Mouse (Mus musculus) heart, embryonic 15.5 days (tissue): Measurements from ENCODE around the gene Atp6v0d1. TPM values are rescaled to one million over a fixed set of nuclear protein-coding genes. Genes with fewer than 3 reads are reported as not detected.

Experiments
- ATAC-seq: fragments of 200-750 bp; cut with Nextera tagmentation; replicated peaks from 2 replicates; pipeline ENCODE4 v1.8.0; 2017; ENCODE audit warnings: low read depth, moderate TSS enrichment; ENCODE audit not compliant: insufficient number of reproducible peaks, insufficient read depth, low FRiP score
- H3K27ac ChIP-seq: fragments of 300-500 bp; sonication (generic); 2 replicates; pipeline ENCODE4 v1.5.1; 2015; ENCODE audit warnings: mild to moderate bottlenecking, inconsistent platforms
- H3K27me3 ChIP-seq: fragments of 300-500 bp; sonication (generic); 2 replicates; pipeline ENCODE4 v1.6.1; 2015; ENCODE audit warnings: inconsistent platforms
- H3K36me3 ChIP-seq: fragments of 300-500 bp; sonication (generic); 2 replicates; pipeline ENCODE4 v1.6.1; 2015; ENCODE audit warnings: mild to moderate bottlenecking, inconsistent platforms
- H3K4me1 ChIP-seq: fragments of 300-500 bp; sonication (generic); replicated peaks from 2 replicates; pipeline ENCODE4 v1.6.1; 2015; ENCODE audit warnings: inconsistent platforms
- H3K4me2 ChIP-seq: fragments of 300-500 bp; sonication (generic); 2 replicates; pipeline ENCODE4 v1.6.1; 2015; ENCODE audit warnings: inconsistent platforms, mild to moderate bottlenecking, moderate library complexity
- H3K4me3 ChIP-seq: fragments of 300-500 bp; sonication (generic); 2 replicates; pipeline ENCODE4 v1.5.1; 2015; ENCODE audit warnings: mild to moderate bottlenecking, inconsistent platforms
- H3K9ac ChIP-seq: fragments of 300-500 bp; sonication (generic); 2 replicates; pipeline ENCODE4 v1.6.1; 2015; ENCODE audit warnings: mild to moderate bottlenecking, inconsistent platforms
- H3K9me3 ChIP-seq: fragments of 300-500 bp; sonication (generic); replicated peaks from 2 replicates; pipeline ENCODE4 v1.6.1; 2016; ENCODE audit warnings: inconsistent platforms
- WGBS: fragments of 180-500 bp; shearing (Covaris S2); methylation state at CpG from one replicate; pipeline ENCODE4 v1.1.7; 2015; ENCODE audit warnings: mixed read lengths; 5-methylcytosine and 5-hydroxymethylcytosine counted together
- polyA plus RNA-seq: library from polyadenylated mRNA; unstranded; fragments of >200 nt; fragmentation: Nextera tagmentation; extraction: Ambion mirVana; gene quantifications from 2 replicates; pipeline ENCODE4 v1.2.1, GENCODE M21; 2015

The Atp6v0d1 gene
- polyA plus RNA-seq: 50.0 and 63.3 TPM in 2 replicates

DNA sequence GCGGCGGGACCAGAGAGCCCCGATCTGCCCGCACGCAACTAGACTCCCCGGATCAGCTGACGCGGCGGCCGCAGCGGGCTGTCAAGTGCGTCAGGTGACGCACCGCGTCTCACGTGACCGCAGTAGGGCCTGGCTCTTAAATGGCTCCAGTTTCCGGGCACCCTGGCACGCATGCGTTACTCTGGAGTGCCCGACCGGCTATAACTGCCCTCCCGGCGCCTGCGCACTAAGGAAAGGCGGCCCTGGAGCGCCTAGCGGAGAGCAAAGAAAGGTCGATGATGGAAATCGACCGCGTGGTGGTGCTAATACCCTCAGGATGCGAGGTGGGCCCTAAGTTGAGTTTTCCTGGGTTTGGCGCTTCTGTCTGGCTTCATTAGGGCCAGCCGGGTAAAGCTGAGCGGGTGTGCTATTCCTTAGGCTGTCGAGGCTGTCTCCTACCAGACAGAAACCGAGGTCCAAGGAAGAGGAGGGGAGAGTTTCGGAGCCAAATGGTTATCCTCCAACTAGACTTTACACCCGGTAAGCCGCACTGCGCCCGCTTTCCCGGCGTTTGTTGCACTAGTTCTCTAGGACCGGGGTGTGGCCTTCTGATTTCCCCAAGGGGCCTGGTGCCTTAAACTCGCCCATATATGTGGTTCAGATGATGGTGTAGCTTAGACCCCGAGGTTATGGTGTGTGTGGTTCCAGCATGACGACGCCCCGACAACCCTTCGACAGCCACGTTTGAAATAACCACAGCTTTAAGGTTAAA lies at the start of gene Atp6v0d1:
Gene Atp6v0d1, minus strand, starts transcription at position 96 of the 751 bp plus-strand sequence.
- Histone ChIP-seq H3K4me1 (peaks cover 29% of the 10 kb centered on the region), H3K9ac (peak within 1 kb of the TSS; percentile 86), H3K9me3 (no peaks in the 10 kb centered on the region), H3K27me3 (no peaks in the 10 kb centered on the region), H3K4me3 (peak within 1 kb of the TSS; percentile 87), H3K27ac (peak within 1 kb of the TSS; percentile 81), H3K4me2 (peak within 1 kb of the TSS; percentile 80), H3K36me3 (no peaks in the 10 kb centered on the region)
- ATAC-seq: peak; percentile 98
- WGBS: 3% methylated on average over 53 of the region's 53 CpGs

DNA sequence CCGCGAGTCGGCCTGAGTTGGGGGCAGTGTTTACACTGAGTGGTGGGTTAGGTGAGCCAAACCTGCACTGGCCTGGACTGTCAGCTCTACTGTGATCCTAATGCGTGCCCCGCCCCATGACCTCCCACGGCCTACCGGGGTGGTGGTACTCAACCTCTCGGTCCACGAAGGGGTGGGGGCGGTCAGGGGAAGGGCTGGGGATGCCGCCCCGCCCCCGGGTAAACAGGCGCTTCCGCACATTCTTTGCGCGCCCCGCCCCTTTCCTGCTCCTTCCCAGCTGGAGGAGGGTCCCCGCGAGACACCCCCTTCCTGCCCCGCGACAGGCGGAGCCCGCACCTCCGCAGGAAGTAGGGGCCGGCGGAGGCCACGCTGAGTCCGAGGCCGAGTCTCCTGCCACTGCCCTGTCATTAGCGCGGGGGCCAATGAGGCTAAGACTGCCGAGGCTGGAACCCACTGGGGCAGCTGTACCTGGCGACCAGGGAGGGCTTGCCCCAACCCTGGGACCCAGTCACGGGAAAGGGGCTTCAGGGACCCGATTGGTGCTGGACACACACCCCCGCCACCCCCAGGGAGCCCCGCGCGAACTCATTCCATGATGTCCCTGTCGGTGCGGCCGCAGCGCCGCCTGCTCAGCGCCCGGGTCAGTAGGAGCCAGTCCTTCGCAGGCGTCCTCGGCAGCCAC lies 48.1 kb upstream of the Atp6v0d1 start:
- Histone ChIP-seq H3K27ac (0 out of 2 replicates have a peak overlapping the region, but pooled peaks have one; percentile 54), H3K4me3 (peak overlapping the region; percentile 61), H3K4me1 (peaks cover 33% of the 10 kb centered on the region), H3K27me3 (no peaks in the 10 kb centered on the region), H3K9ac (peak overlapping the region; percentile 52), H3K36me3 (peaks cover 42% of the 10 kb centered on the region), H3K9me3 (no peaks in the 10 kb centered on the region), H3K4me2 (peak overlapping the region; percentile 81)
- 3% methylated on average over 50 of the region's 50 CpGs for WGBS
- ATAC-seq: peak; percentile 77

DNA sequence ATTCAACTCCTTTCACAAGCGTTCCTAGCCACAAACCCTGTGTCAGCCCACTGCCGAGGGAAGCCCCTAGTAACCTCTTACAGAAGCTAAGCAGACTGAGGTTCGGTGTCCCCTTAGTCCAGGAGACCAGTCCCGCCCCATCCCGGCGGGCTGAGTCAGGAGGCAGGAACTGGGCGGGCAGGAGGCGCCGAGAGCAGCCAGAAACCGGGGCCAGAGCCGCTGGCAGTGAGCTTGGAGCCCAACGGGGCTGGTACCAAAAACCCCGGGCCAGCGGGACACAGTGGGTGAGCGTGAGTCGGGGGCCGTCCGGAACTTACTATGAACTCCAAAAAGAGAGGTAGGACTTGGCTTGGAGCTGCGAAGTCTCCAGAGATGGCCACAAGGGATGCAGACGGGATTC lies 47.2 kb upstream of the Atp6v0d1 start:
- WGBS: 7% methylated on average over 20 of the region's 20 CpGs
- H3K4me2 ChIP-seq: peak overlapping the region; percentile 81
- no peaks in the 10 kb centered on the region for H3K27me3 ChIP-seq
- H3K27ac ChIP-seq: peak overlapping the region; percentile 42
- peak overlapping the region; percentile 49; the same call in 1 of the 2 replicates for H3K9ac ChIP-seq
- peaks cover 40% of the 10 kb centered on the region for H3K4me1 ChIP-seq
- peaks cover 33% of the 10 kb centered on the region for H3K36me3 ChIP-seq
- H3K4me3 ChIP-seq: peak overlapping the region; percentile 61
- no peaks in the 10 kb centered on the region for H3K9me3 ChIP-seq
- ATAC-seq: no peak

DNA sequence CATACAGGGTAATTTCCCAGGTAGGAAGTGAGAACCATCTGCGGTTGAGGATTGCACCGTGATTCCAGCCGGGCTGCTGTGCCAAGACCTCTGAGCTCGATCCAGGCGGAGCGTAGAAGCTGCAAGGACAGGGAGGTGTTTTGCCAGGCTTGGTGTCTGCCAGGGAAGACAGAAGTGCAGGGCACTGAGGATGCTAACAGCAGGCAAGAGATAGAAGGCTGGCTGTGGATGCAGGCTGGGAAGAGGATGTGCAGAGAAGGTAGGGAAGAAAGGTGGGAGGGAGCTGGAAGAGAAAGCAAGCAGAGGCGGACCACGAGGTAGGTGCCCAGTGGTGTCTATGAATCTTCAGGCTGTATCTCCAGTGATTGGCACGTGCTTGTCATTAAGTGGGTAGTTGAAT lies 46.0 kb upstream of the Atp6v0d1 start:
- ATAC-seq: no peak
- no peaks in the 10 kb centered on the region for H3K27me3 ChIP-seq
- no peak overlapping the region for H3K27ac ChIP-seq
- H3K4me2 ChIP-seq: no peak overlapping the region
- H3K9me3 ChIP-seq: no peaks in the 10 kb centered on the region
- peaks cover 21% of the 10 kb centered on the region for H3K36me3 ChIP-seq
- no peak overlapping the region for H3K4me3 ChIP-seq
- H3K4me1 ChIP-seq: peaks cover 50% of the 10 kb centered on the region
- H3K9ac ChIP-seq: no peak overlapping the region
- 84% methylated on average over 9 of the region's 9 CpGs for WGBS

DNA sequence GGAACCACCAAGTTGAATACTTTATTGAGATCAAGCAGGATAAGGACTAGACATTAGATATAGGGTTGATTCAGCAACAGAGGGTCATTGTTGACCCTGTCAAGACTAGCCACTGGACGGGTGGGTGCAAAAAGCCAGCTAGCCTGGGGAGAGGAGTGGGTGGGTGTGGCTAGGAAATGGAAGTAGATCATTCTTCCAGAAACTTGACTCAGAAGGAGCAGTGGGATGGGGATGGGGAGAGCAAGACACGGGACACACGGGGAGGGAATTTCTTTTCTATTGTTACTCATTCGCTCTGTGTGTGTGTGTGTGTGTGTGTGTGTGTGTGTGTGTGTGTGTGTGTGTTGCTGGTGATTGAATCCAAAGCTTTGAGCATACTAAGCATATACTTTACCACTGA lies 43.9 kb upstream of the Atp6v0d1 start:
- H3K27ac ChIP-seq: no peak overlapping the region
- peaks cover under 1% of the 10 kb centered on the region; the same call in 1 of the 2 replicates for H3K36me3 ChIP-seq
- no peaks in the 10 kb centered on the region for H3K9me3 ChIP-seq
- no peaks in the 10 kb centered on the region for H3K27me3 ChIP-seq
- no peak overlapping the region for H3K9ac ChIP-seq
- WGBS: 60% methylated on average over 4 of the region's 4 CpGs
- no peak overlapping the region for H3K4me3 ChIP-seq
- peaks cover 53% of the 10 kb centered on the region for H3K4me1 ChIP-seq
- no peak overlapping the region for H3K4me2 ChIP-seq
- no peak for ATAC-seq

DNA sequence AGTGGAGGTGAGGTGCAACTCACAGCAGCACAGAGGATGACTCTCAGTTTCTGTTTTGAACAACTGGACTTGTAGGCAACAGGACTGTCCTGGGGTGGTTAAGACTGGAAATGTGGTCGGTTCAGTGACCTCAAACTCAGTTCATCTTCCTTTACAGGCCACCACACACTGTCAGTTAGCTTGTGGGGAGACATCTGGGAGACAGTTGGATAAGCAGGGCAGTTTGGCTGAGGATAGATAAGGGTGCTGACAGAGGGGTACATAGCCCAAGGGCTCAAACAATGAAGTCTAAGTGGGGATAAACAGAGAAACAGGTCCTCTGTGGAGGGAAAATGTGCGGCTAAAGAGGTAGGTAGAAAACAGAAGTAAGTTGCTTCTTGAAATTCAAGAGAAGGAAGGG lies 43.5 kb upstream of the Atp6v0d1 start:
- Histone ChIP-seq H3K9ac (no peak overlapping the region), H3K4me1 (peaks cover 53% of the 10 kb centered on the region), H3K27ac (0 out of 2 replicates have a peak overlapping the region, but pooled peaks have one; percentile 10), H3K4me2 (no peak overlapping the region), H3K27me3 (no peaks in the 10 kb centered on the region), H3K9me3 (no peaks in the 10 kb centered on the region), H3K4me3 (no peak overlapping the region), H3K36me3 (no peaks in the 10 kb centered on the region)
- no peak for ATAC-seq
- 53% methylated on average over 2 of the region's 2 CpGs for WGBS

DNA sequence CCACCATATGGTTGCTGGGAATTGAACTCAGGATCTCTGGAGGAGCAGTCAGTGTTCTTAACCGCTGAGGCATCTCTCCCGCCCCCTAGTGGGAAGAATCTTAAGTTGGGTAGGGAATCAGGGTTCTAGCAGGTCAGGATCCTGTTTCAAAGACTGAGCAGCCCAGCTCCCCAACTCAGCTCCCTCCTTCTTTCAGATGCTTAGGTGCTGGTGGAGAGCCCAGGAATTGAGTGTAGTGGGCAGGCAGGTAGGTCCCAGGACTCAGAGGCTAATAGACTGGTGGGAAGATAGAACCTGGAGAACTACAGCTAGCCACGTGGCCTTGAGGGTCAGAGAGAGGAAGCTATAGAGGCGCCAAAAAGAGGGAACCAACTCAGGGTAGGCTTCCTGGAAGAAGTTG lies 41.8 kb upstream of the Atp6v0d1 start:
- no peaks in the 10 kb centered on the region for H3K9me3 ChIP-seq
- H3K27me3 ChIP-seq: no peaks in the 10 kb centered on the region
- H3K4me3 ChIP-seq: no peak overlapping the region
- H3K9ac ChIP-seq: no peak overlapping the region
- no peaks in the 10 kb centered on the region for H3K36me3 ChIP-seq
- H3K4me1 ChIP-seq: peaks cover 40% of the 10 kb centered on the region
- 37% methylated on average over 4 of the region's 4 CpGs for WGBS
- H3K4me2 ChIP-seq: no peak overlapping the region
- no peak for ATAC-seq
- no peak overlapping the region for H3K27ac ChIP-seq

DNA sequence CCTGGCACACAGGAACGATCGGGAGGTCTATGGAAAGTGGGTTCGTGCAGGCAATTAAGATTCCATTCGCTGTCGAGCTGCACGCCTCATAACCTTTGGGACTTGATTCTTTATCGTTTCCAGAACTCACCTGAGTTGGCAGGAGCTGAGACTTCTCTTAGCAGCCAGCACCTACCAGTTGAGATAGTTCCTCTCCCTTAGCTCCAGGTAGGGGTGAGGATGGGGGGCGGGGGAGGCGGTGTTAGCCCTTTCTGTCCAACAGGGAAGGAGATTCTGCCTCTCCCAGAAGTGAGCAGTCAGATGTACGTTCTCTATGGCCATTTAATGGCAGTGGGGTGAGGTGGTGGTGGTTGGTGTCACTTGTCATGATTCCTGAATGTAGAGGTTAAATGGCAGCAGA lies 41.2 kb upstream of the Atp6v0d1 start:
- no peaks in the 10 kb centered on the region for H3K27me3 ChIP-seq
- 7% methylated on average over 10 of the region's 10 CpGs for WGBS
- H3K4me3 ChIP-seq: peak overlapping the region; percentile 66
- peak overlapping the region; percentile 86 for H3K27ac ChIP-seq
- no peaks in the 10 kb centered on the region for H3K36me3 ChIP-seq
- ATAC-seq: no peak
- H3K9ac ChIP-seq: peak overlapping the region; percentile 78
- peaks cover 36% of the 10 kb centered on the region for H3K4me1 ChIP-seq
- no peaks in the 10 kb centered on the region for H3K9me3 ChIP-seq
- peak overlapping the region; percentile 92 for H3K4me2 ChIP-seq

DNA sequence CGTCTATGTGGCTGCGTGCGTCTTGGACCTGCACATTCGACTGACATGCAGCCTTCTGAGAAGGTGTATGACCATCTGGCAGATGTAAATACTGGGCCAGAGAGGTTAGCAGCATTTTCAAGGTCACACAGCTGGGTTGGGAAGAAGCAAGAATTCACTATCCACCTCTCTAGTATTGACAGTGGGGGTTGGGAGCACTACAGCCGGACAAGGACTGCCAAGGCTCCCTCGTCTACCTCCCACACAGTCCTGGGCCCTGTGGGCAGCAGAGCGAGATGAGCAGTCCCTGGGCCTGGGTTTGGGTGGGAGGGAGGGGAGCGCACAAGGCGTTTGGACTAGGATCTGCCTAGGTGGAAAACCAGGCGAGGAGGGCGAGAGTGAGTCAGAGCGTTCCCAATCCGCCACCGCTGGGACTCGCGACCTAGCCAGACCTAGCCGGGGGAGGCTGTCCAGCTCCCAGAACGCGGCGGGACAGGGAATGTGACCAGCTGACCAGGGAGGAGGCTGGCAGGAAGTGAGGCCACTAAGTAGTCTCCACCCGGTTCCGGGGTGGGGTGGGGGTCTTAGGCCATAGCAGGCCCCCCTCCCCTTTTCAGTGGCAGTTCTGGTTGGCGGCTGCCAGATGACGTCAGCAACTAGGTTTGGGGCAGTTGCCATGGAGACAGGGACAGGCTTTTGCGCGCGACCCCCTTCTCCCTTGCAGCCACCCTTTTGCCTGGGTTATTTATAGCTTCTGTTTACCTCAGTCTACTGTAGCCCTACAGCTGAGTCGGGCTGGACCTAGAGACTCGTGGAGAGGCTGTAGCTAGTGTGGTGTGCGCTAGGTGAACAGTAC lies 40.6 kb upstream of the Atp6v0d1 start:
- Histone ChIP-seq H3K9ac (peak overlapping the region; percentile 78), H3K4me2 (peak overlapping the region; percentile 92), H3K27ac (peak overlapping the region; percentile 86), H3K9me3 (no peaks in the 10 kb centered on the region), H3K27me3 (no peaks in the 10 kb centered on the region), H3K4me3 (peak overlapping the region; percentile 66), H3K36me3 (no peaks in the 10 kb centered on the region), H3K4me1 (peaks cover 36% of the 10 kb centered on the region)
- 1% methylated on average over 30 of the region's 30 CpGs for WGBS
- peak; percentile 74 for ATAC-seq

DNA sequence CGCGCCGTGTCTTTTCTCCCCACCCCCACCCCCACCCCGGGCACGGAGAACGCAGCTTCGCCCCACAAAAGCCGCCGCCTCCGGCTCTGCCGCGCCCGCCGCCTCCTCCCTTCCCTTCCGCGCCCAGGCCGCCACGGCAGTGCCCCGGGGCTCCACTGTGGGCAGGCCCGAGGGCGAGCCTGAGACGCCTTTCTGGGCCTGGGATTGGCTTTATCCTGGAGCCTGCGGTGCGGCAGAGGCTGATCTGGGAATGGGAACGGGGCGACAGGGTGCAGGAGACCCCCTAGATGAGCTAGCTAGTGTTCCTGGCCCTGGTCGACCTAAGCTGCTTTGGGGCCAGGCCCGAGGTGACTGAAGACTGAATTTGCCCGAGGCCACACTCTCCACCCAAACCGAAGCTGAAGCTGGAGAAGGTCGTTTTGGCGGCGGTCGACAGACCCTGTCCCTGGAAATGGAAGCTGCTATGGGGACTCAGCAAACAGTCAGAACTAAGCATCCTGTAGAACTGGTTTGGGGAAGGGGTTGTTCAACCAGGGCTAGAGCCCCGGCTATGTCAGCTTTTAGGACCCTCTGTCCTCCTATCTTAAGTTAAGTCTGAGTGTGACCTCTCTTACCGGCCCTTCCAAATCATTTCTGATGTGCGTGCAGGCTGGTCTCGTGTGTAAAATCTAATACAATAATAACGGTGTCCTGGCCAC lies 39.8 kb upstream of the Atp6v0d1 start:
- Histone ChIP-seq H3K9me3 (no peaks in the 10 kb centered on the region), H3K4me1 (peaks cover 36% of the 10 kb centered on the region), H3K27ac (peak overlapping the region; percentile 86), H3K4me3 (peak overlapping the region; percentile 66), H3K4me2 (peak overlapping the region; percentile 92), H3K27me3 (no peaks in the 10 kb centered on the region), H3K36me3 (no peaks in the 10 kb centered on the region), H3K9ac (peak overlapping the region; percentile 78)
- under 1% methylated on average over 36 of the region's 39 CpGs for WGBS
- ATAC-seq: peak; percentile 47
